Mouse (Mus musculus) limb, embryonic 13.5 days (tissue): ENCODE results near the gene Atxn1. TPM values are rescaled to one million over a fixed set of nuclear protein-coding genes. Genes with fewer than 3 reads are reported as not detected.

ENCODE experiments used
- ATAC-seq: fragments of 200-750 bp; cut with Nextera tagmentation; 2 replicates; pipeline ENCODE4 v1.8.0; 2017; ENCODE audit warnings: low read depth, moderate number of reproducible peaks, moderate TSS enrichment; ENCODE audit not compliant: low FRiP score
- H3K27ac ChIP-seq: fragments of 300-500 bp; sonication (generic); 2 replicates; pipeline ENCODE4 v1.5.1; 2015; ENCODE audit warnings: inconsistent platforms, mild to moderate bottlenecking, moderate library complexity
- H3K27me3 ChIP-seq: fragments of 300-500 bp; sonication (generic); 2 replicates; pipeline ENCODE4 v1.6.1; 2015; ENCODE audit warnings: mild to moderate bottlenecking, inconsistent platforms
- H3K36me3 ChIP-seq: fragments of 300-500 bp; sonication (generic); 2 replicates; pipeline ENCODE4 v1.6.1; 2015; ENCODE audit warnings: inconsistent platforms, mild to moderate bottlenecking, moderate library complexity
- H3K4me1 ChIP-seq: fragments of 300-500 bp; sonication (generic); 2 replicates; pipeline ENCODE4 v1.6.1; 2015; ENCODE audit warnings: inconsistent platforms
- H3K4me2 ChIP-seq: fragments of 300-500 bp; sonication (generic); replicated peaks from 2 replicates; pipeline ENCODE4 v1.6.1; 2015; ENCODE audit warnings: inconsistent platforms, mild to moderate bottlenecking, moderate library complexity
- H3K4me3 ChIP-seq: fragments of 300-500 bp; sonication (generic); 2 replicates; pipeline ENCODE4 v1.5.1; 2015; ENCODE audit warnings: moderate library complexity, mild to moderate bottlenecking, inconsistent platforms
- H3K9ac ChIP-seq: fragments of 300-500 bp; sonication (generic); 2 replicates; pipeline ENCODE4 v1.6.1; 2015; ENCODE audit warnings: mild to moderate bottlenecking, inconsistent platforms
- H3K9me3 ChIP-seq: fragments of 300-500 bp; sonication (generic); 2 replicates; pipeline ENCODE4 v1.6.1; 2016; ENCODE audit warnings: inconsistent platforms
- WGBS: fragments of 180-500 bp; shearing (Covaris S2); methylation state at CpG from one replicate; pipeline ENCODE4 v1.1.7; 2015; 5-methylcytosine and 5-hydroxymethylcytosine counted together
- polyA plus RNA-seq: library from polyadenylated mRNA; unstranded; fragments of >200 nt; fragmentation: Nextera tagmentation; extraction: Ambion mirVana; gene quantifications from 2 replicates; pipeline ENCODE4 v1.2.1, GENCODE M21; 2015

Atxn1 gene
- polyA plus RNA-seq, 1 experiment from 2014 or later, result 6.0 TPM

DNA sequence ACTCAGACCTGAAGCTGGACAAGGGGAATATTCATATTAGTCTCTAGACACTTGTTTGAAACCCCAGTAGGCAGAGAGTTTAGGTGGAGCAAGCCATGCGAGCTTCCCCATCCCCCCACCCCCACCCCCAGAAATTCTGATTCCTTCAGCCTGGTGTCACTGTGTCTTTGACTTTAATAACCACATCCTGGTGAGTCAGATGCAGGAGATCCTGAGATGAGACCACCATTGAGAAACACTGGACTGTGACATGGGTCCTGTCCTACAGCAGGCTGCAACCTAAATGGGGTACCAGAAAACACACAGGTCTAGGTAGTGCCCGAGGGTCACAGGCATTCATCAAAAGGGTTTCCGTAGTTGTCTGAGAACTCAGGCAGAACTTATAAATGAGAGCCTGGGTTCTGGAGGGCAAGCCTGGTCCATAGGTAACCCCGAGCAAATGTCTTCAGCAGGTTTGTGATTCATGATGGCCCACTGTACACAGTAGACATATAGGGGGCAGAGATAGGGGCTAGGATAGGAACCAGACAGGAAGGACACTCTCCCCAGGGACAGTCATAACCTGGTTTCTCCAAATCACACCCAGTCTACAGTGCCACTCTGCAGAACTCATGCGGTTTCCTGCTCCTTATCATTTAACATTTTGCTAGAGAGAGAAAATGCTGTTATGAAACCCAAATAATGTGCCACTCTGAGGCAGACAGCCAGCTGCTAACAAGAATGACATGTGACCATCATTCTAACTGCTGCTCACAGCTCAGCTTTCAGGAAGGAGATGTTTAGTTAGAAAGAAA lies 114.4 kb downstream of the Atxn1 start:
- Histone ChIP-seq H3K4me3 (no peak overlapping the region), H3K4me1 (no peaks in the 10 kb centered on the region), H3K4me2 (no peak overlapping the region), H3K9ac (no peak overlapping the region), H3K36me3 (no peaks in the 10 kb centered on the region), H3K27me3 (no peaks in the 10 kb centered on the region), H3K27ac (no peak overlapping the region), H3K9me3 (no peaks in the 10 kb centered on the region)
- WGBS, result 89% methylated on average over 5 of the region's 5 CpGs
- no peak for ATAC-seq

DNA sequence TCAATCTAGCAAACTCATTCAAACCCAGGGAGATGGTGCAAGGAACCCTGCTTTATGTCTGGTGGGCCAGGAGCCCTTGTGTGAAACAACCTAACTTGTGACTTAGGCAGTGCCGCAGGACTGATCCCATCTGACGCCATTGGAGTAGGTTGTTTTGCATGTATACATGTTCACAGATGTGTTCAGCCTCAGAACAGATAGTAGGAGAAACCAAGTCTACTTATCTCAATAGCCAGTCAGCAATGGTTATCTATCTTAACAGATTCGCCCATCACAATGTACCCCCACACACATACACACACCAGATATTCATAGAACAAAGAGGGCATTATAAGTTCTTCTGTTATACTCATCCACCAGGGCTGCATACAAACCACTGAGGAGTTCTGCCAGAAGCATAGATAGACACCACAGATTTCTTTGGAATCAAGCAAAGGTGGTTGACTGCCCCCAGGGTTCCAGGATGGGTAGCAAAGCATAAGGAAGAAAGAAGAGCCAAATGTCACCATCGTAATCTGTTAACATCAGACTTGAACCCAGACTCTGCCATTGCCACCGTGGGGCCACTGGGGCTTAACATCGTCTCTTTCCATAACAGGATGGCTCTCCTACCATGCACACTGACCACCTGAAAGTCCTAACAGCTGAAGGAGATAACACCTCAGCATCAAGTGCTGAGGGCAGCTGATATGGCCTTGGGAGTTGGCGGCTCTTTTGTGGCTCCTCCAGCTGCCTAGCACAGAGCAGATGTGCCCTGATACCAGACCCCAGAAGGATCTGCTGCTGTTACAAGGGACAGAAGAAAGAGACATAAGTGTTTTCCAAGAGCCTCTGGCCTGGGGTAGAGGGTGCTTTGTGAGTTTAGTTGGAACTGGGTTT lies 115.4 kb downstream of the Atxn1 start:
- Histone ChIP-seq H3K4me3 (no peak overlapping the region), H3K36me3 (no peaks in the 10 kb centered on the region), H3K4me2 (no peak overlapping the region), H3K27ac (no peak overlapping the region), H3K4me1 (no peaks in the 10 kb centered on the region), H3K9me3 (no peaks in the 10 kb centered on the region), H3K9ac (no peak overlapping the region), H3K27me3 (no peaks in the 10 kb centered on the region)
- WGBS, result 90% methylated on average over 7 of the region's 7 CpGs
- no peak for ATAC-seq

DNA sequence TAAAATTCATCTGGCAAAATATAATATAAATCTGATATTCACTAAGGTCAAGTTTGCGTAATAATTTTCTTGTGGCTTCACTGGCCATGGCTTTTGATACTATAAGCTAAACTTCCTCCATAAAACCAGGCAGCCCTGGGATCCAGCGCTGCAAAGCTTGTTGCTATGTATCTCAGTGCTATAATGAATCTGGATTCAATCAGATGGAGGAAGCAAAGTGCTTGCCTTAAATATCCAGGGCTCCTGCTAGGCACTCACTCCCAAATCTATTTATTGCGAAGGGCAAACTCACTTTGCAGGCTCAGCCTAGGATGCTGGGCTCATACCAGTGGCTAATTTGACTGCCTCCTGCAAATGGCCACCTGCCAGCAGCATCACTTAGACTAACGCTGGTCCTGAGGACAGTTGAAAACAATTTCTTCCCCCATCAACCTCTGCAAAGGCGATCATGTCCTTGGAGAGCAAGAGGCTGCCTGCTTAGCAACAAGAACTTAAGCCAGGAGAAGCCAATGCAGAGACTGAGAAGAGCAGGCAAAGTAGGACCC lies 122.2 kb downstream of the Atxn1 start:
- WGBS, result 31% methylated on average over 5 of the region's 5 CpGs
- Histone ChIP-seq H3K9ac (no peak overlapping the region), H3K9me3 (no peaks in the 10 kb centered on the region), H3K4me3 (no peak overlapping the region), H3K4me1 (peaks cover 12% of the 10 kb centered on the region; the same call in 1 of the 2 replicates), H3K27me3 (no peaks in the 10 kb centered on the region), H3K36me3 (no peaks in the 10 kb centered on the region), H3K4me2 (no peak overlapping the region), H3K27ac (no peak overlapping the region)
- ATAC-seq, result peak; percentile 44; the same call in 1 of the 2 replicates

DNA sequence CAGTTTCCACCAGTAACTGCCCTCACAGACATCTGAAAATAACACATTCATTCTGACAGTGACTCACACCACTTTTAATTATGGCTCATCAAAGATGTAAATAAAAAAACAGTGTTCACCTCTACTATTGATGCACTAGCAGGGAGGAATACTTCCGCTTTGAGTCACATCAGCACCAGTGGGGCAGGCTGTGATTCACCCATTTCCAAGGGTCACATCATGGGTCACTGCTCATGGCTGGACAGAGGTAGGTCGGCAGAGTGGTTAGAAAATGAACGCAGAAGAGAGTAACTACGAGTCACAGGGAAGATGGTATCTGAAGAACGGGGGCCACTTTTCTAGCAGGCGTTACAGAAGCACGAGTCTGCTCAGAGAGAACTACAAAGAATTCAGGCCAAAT lies 124.9 kb downstream of the Atxn1 start:
- Histone ChIP-seq H3K27me3 (no peaks in the 10 kb centered on the region), H3K27ac (no peak overlapping the region), H3K4me3 (no peak overlapping the region), H3K4me2 (no peak overlapping the region), H3K9me3 (no peaks in the 10 kb centered on the region), H3K9ac (no peak overlapping the region), H3K36me3 (no peaks in the 10 kb centered on the region), H3K4me1 (peaks cover 16% of the 10 kb centered on the region; the same call in 1 of the 2 replicates)
- 81% methylated on average over 7 of the region's 7 CpGs for WGBS
- ATAC-seq, result no peak

DNA sequence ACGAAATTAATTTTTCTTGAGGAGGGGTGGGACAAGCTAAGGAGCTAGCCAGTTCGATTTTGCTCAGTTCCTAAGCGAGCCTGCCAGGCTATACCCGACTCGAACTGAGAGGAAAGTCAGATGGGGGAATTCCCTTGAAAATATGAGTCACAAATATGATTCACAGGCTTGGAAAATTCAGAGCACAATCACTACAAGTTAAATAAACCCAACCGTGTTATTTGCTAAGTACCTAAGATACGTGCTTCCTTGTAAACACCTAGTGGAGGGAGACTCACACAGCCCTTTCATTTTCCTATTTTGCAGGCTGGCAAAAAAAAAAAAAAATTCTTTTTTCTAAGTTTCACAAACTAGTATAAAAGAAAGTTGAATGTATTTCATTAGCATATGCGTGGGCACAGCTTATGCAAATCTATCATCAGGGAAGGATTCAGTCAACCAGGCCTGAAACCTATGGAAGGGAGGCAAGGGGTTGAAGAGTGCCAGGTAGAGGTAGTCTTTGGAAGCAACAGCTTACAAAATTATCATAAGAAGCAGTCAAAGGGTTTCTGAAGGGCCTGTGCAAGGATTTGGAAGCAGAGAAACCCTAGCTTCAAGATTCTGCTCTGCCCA lies 127.1 kb downstream of the Atxn1 start:
- H3K36me3 ChIP-seq, result 0 out of 2 replicates have a peak, but pooled peaks cover 3% of the 10 kb centered on the region
- H3K9ac ChIP-seq, result no peak overlapping the region
- no peak overlapping the region for H3K4me2 ChIP-seq
- ATAC-seq, result no peak
- no peak overlapping the region for H3K4me3 ChIP-seq
- H3K27ac ChIP-seq, result no peak overlapping the region
- no peaks in the 10 kb centered on the region; the same call in 1 of the 2 replicates for H3K9me3 ChIP-seq
- peaks cover 11% of the 10 kb centered on the region; the same call in 1 of the 2 replicates for H3K4me1 ChIP-seq
- WGBS, result 85% methylated on average over 8 of the region's 8 CpGs
- no peaks in the 10 kb centered on the region for H3K27me3 ChIP-seq

DNA sequence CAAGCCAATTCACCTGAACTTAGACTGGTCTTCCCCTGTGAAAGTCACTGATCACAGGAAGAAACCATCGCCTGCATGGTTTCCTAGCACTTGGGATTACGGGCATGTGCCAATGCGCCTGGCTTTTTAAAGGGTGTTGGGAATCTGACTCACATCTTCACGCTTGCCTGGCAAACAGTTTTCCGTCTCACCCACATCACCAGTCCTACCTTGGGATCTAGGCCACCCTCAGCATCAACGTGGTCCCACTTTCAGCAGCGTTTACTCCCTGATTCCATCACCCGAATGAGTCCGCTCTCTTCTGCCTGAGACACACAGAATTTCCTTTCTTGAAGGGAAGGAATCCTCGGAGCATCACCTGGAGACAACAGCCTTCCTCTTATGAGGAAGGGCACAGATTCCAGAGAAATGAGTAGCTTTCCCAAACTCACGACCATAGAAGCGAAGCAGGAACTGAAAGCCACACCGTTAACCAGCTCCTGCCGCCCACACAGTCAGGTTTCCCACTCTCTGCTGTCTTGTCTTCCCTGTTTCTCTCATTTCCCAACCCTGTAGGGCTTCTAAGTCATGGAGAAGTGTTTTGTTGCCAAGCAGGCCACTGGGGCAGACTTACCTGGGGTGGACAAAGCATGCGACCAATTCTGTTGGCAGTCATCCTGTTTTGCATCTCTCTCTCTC lies 128.3 kb downstream of the Atxn1 start:
- Histone ChIP-seq H3K36me3 (0 out of 2 replicates have a peak, but pooled peaks cover 3% of the 10 kb centered on the region), H3K9ac (no peak overlapping the region), H3K27ac (no peak overlapping the region), H3K9me3 (no peaks in the 10 kb centered on the region; the same call in 1 of the 2 replicates), H3K4me3 (no peak overlapping the region), H3K4me2 (no peak overlapping the region), H3K27me3 (no peaks in the 10 kb centered on the region), H3K4me1 (0 out of 2 replicates have a peak, but pooled peaks cover 5% of the 10 kb centered on the region)
- 86% methylated on average over 15 of the region's 15 CpGs for WGBS
- no peak for ATAC-seq

DNA sequence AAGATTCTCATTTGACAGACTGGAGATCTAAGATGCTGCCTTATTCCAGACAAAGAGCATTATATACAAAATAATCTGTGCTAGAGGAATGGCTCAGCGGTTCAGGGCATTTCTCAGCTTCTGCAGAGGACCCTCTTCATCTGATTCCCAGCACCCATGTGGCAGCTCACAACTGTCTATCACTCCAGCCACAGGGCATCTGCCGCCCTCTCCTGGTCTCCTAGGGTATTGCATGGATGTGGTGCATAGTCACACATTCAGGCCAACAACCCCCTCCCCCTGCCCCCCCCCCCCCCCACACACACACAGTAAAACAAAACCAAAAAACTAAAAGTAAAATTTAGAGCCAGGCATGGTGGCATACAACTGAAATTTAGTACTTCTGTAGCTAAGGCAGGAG lies 130.5 kb downstream of the Atxn1 start:
- Histone ChIP-seq H3K27me3 (no peaks in the 10 kb centered on the region), H3K9ac (no peak overlapping the region), H3K36me3 (0 out of 2 replicates have a peak, but pooled peaks cover 3% of the 10 kb centered on the region), H3K9me3 (no peaks in the 10 kb centered on the region; the same call in 1 of the 2 replicates), H3K27ac (no peak overlapping the region), H3K4me1 (peaks cover 15% of the 10 kb centered on the region), H3K4me2 (no peak overlapping the region), H3K4me3 (no peak overlapping the region)
- no peak for ATAC-seq
- 85% methylated on average over 2 of the region's 2 CpGs for WGBS

DNA sequence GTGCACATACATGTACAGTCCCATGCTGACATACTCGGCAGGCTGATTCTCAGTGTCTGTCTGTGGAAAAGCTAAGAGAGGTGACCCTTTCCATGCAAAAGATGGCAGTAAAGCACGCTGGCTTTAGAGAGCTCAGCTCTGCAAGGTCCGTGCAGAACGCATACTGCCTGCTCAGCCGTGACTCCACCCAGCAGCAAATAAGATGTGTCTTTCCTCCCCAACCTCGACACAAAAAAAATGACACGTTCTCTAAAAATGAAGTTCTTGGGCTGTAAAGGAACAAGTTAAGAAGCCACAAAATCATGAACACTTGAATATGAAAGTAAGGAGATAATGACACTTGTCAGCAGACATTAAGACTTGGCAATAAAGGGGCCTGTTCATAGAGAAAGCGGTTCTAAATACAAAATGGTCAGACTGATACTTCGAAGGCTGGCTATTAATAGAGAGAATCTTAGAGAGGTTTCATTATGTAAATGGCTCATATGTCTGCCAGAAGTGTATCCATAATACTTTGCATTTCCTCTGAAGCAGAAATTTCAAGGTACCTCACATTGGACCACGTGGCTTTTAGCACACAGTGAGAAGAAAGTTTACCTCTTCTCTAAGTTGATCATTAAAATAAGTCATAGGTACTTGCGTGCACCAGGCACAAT lies 132.0 kb downstream of the Atxn1 start:
- no peak overlapping the region for H3K27ac ChIP-seq
- peaks cover 19% of the 10 kb centered on the region for H3K4me1 ChIP-seq
- ATAC-seq, result no peak
- no peaks in the 10 kb centered on the region for H3K27me3 ChIP-seq
- no peak overlapping the region for H3K9ac ChIP-seq
- no peak overlapping the region for H3K4me3 ChIP-seq
- no peaks in the 10 kb centered on the region; the same call in 1 of the 2 replicates for H3K9me3 ChIP-seq
- no peak overlapping the region for H3K4me2 ChIP-seq
- 84% methylated on average over 11 of the region's 11 CpGs for WGBS
- H3K36me3 ChIP-seq, result 0 out of 2 replicates have a peak, but pooled peaks cover 3% of the 10 kb centered on the region

DNA sequence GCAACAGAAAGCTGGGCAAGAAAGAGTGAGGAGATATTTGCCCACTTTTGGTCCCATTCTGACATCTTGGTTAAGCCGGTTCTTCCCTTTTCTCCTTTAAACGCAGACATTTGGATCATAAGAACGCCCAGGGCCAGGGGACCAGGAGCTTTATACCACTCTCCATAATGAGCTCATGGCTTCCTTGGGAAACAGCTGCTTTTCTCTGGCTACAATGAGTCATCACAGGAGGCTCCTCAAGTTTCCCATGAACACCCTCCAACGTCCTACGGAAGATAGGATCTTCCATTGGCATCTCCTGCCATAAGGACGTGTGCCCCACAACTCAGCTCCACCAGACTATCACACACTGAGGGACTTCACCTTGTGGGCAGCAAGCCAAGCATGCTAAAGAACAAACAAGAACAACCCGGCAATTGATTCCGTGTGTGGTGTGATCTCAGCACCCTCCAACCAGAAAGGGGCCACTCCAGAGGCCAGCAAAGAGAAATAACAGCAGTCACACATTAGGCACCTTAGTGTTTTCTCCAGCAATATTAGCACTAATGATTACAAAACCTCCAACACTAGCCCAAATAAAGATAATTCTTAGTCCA lies 135.4 kb downstream of the Atxn1 start:
- ATAC-seq, result no peak
- 81% methylated on average over 8 of the region's 8 CpGs for WGBS
- no peak overlapping the region for H3K4me3 ChIP-seq
- H3K27me3 ChIP-seq, result no peaks in the 10 kb centered on the region
- peaks cover 8% of the 10 kb centered on the region; the same call in 1 of the 2 replicates for H3K36me3 ChIP-seq
- no peak overlapping the region for H3K27ac ChIP-seq
- peaks cover 15% of the 10 kb centered on the region for H3K4me1 ChIP-seq
- H3K9me3 ChIP-seq, result no peaks in the 10 kb centered on the region; the same call in 1 of the 2 replicates
- H3K4me2 ChIP-seq, result no peak overlapping the region
- H3K9ac ChIP-seq, result no peak overlapping the region

DNA sequence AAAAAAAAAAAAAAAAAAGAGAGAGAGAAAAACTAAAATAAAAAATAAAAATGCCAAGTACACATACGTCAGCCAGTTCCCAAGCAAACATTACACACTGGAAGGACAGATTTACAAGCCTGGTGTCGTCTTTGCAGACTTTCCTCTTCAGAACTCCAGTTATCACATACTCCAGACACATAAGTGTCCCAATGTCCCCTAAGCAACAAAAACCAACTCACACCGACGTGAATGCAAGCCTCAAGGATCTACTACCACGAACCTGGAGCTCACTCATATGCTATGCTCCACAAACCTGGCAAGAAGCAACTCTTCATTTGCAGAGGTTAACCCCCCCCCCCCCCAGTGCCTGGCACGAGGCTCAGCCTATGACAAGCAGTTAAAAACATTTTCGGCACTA lies 136.8 kb downstream of the Atxn1 start:
- WGBS, result 72% methylated on average over 7 of the region's 7 CpGs
- no peaks in the 10 kb centered on the region for H3K27me3 ChIP-seq
- H3K9me3 ChIP-seq, result no peaks in the 10 kb centered on the region
- H3K36me3 ChIP-seq, result peaks cover 4% of the 10 kb centered on the region; the same call in 1 of the 2 replicates
- no peak overlapping the region for H3K4me2 ChIP-seq
- no peak overlapping the region for H3K9ac ChIP-seq
- ATAC-seq, result no peak
- no peak overlapping the region for H3K27ac ChIP-seq
- H3K4me3 ChIP-seq, result no peak overlapping the region
- H3K4me1 ChIP-seq, result peaks cover 15% of the 10 kb centered on the region
